Mouse (Mus musculus): ENCODE measurements around the gene Inhbc. TPM values are rescaled to one million over a fixed set of nuclear protein-coding genes. Genes with fewer than 3 reads are reported as not detected.
A peak's percentile ranks its signal among the peaks of the same experiment; 100 is the strongest.

Gene Inhbc
- total and polyA plus RNA-seq, 3 experiments, result not detected

- TF ChIP-seq GABPA (IDR thresholded peaks at IDR 0.05; ENCODE audit: low read depth, low read length) (no peak), MYB (IDR thresholded peaks at IDR 0.05; ENCODE audit: low read depth, low read length) (no peak), SIN3A (IDR thresholded peaks at IDR 0.05; ENCODE audit: low read length) (peak; percentile 67), MAZ (IDR thresholded peaks at IDR 0.05; ENCODE audit: low read depth, low read length) (peak; percentile 98), EP300 (IDR thresholded peaks at IDR 0.05; ENCODE audit: low read depth in 1 of 2, low read length in 2 of 2) (peak; percentile 6 to 43; a peak in 3 of 4 replicates), MAFK (IDR thresholded peaks at IDR 0.05; ENCODE audit: borderline replicate concordance, low read depth, low read length) (no peak), POLR2AphosphoS2 (IDR thresholded peaks at IDR 0.05; ENCODE audit: low read length) (no peak), MXI1 (IDR thresholded peaks at IDR 0.05; ENCODE audit: low read depth, low read length) (peak; percentile 60; the same call in 1 of the 2 replicates), TBP (IDR thresholded peaks at IDR 0.05; ENCODE audit: low read depth, low read length) (peak; percentile 63), HCFC1 (IDR thresholded peaks at IDR 0.05; ENCODE audit: low read depth, low read length) (peak; percentile 62; the same call in 1 of the 2 replicates), CHD1 (IDR thresholded peaks at IDR 0.05; ENCODE audit: low read depth, low read length) (no peak)
These were observed 46.9 kb downstream of the Inhbc start (continued) for GRCm38 (mm10) chr10:127323131-127323855.

GRCm38 (mm10) chr10:127322669-127323068, 47.6 kb downstream of the Inhbc start:
- H3K4me3 ChIP-seq (ENCODE audit: control insufficient read depth in 1 of 2, insufficient read depth in 1 of 2, low read depth in 2 of 2, low read length in 2 of 2), result peak overlapping the region in 1 of 2 experiments; percentile 53; a peak in 1 of 4 replicates
- peak overlapping the region; percentile 71 for H3K9ac ChIP-seq (ENCODE audit: control insufficient read depth, low read depth, low read length, poor library complexity, severe bottlenecking)
- peaks cover 2% of the 10 kb centered on the region; the same call in 1 of the 2 replicates for H3K79me2 ChIP-seq (ENCODE audit: control insufficient read depth, insufficient read depth, low read length, poor library complexity)
- H3K27me3 ChIP-seq (ENCODE audit: control insufficient read depth in 1 of 2, insufficient read depth in 2 of 2, low read length in 2 of 2), result no peaks in the 10 kb centered on the region
- H3K27ac ChIP-seq (ENCODE audit: control insufficient read depth, low read depth, low read length), result peak overlapping the region; percentile 64
- no peaks in the 10 kb centered on the region for H3K9me3 ChIP-seq (replicated peaks; ENCODE audit: insufficient read depth, low read length)
- H3K36me3 ChIP-seq (ENCODE audit: control insufficient read depth in 1 of 2, insufficient read depth in 2 of 2, low read length in 2 of 2), result peaks cover 0 to 14% of the 10 kb centered on the region in 2 experiments; a peak in 2 of 4 replicates
- H3K4me1 ChIP-seq (ENCODE audit: control insufficient read depth in 1 of 2, insufficient read depth in 2 of 2, low read length in 2 of 2), result peaks cover 14 to 22% of the 10 kb centered on the region in 2 experiments
- TF ChIP-seq KAT2A (conservative IDR thresholded peaks at IDR 0.05; ENCODE audit: low read depth, low read length), result no peak
- TF ChIP-seq EP300 (IDR thresholded peaks at IDR 0.05; ENCODE audit: low read depth in 1 of 2, low read length in 2 of 2), result no peak
- no peak for TF ChIP-seq TAL1 (IDR thresholded peaks at IDR 0.05; ENCODE audit: low read length)
- no peak for TF ChIP-seq HCFC1 (IDR thresholded peaks at IDR 0.05; ENCODE audit: low read depth, low read length)
- TF ChIP-seq E2F4 (IDR thresholded peaks at IDR 0.05; ENCODE audit: borderline replicate concordance, low read depth, low read length), result no peak
- TF ChIP-seq SIN3A (IDR thresholded peaks at IDR 0.05; ENCODE audit: low read length), result no peak
- TF ChIP-seq CHD1 (IDR thresholded peaks at IDR 0.05; ENCODE audit: low read depth, low read length), result no peak
- TF ChIP-seq POLR2AphosphoS2 (IDR thresholded peaks at IDR 0.05; ENCODE audit: low read length), result no peak
- TF ChIP-seq NRF1 (IDR thresholded peaks at IDR 0.05; ENCODE audit: insufficient read depth, low read depth, low read length, poor library complexity, severe bottlenecking), result no peak
- TF ChIP-seq ZNF384 (IDR thresholded peaks at IDR 0.05; ENCODE audit: low read depth, low read length), result no peak
- no peak for DNase-seq (ENCODE audit: low read depth, low spot score)
